Mouse (Mus musculus): ENCODE results near the gene Hypk. TPM values are rescaled to one million over a fixed set of nuclear protein-coding genes. Genes with fewer than 3 reads are reported as not detected.

Gene Hypk
- 106 and 112 TPM in 2 replicates for polyA plus RNA-seq (2015; fragmentation: Nextera tagmentation; extraction: Ambion mirVana)

- no peak within 1 kb of the TSS for H3K4me3 ChIP-seq
- H3K9ac ChIP-seq, result no peak within 1 kb of the TSS; the same call in 1 of the 2 replicates
- H3K36me3 ChIP-seq (replicated peaks), result peaks cover 13% of the 10 kb centered on the region
- H3K27ac ChIP-seq, result no peak within 1 kb of the TSS
- ATAC-seq (replicated peaks), result no peak
- no peaks in the 10 kb centered on the region for H3K27me3 ChIP-seq (replicated peaks)
- peaks cover 42% of the 10 kb centered on the region for H3K4me1 ChIP-seq
- no peaks in the 10 kb centered on the region for H3K9me3 ChIP-seq
- WGBS, result 90% methylated on average over 4 of the region's 4 CpGs
- no peak within 1 kb of the TSS for H3K4me2 ChIP-seq
Measured at GRCm38 (mm10) chr2:121452990-121453389, at the start of gene Hypk. Gene Hypk (plus strand): TSS chr2:121453290.

GRCm38 (mm10) chr2:121403296-121403695 is 49.8 kb upstream of the Hypk start:
- Histone ChIP-seq H3K4me3 (no peak overlapping the region), H3K27me3 (replicated peaks) (no peaks in the 10 kb centered on the region), H3K9ac (no peak overlapping the region), H3K27ac (no peak overlapping the region), H3K9me3 (no peaks in the 10 kb centered on the region), H3K4me1 (no peaks in the 10 kb centered on the region), H3K36me3 (replicated peaks) (no peaks in the 10 kb centered on the region), H3K4me2 (no peak overlapping the region)
- no peak for ATAC-seq (replicated peaks)

GRCm38 (mm10) chr2:121408160-121408559 is 44.9 kb upstream of the Hypk start:
- WGBS, result 35% methylated on average over 4 of the region's 4 CpGs
- peaks cover 9% of the 10 kb centered on the region for H3K4me1 ChIP-seq
- H3K36me3 ChIP-seq (replicated peaks), result no peaks in the 10 kb centered on the region
- H3K9ac ChIP-seq, result no peak overlapping the region
- no peak for ATAC-seq (replicated peaks)
- H3K27me3 ChIP-seq (replicated peaks), result no peaks in the 10 kb centered on the region
- no peak overlapping the region for H3K4me3 ChIP-seq
- no peak overlapping the region for H3K4me2 ChIP-seq
- no peaks in the 10 kb centered on the region for H3K9me3 ChIP-seq
- H3K27ac ChIP-seq, result no peak overlapping the region

GRCm38 (mm10) chr2:121412843-121413386 is 40.2 kb upstream of the Hypk start:
- peaks cover 31% of the 10 kb centered on the region for H3K4me1 ChIP-seq
- no peaks in the 10 kb centered on the region for H3K27me3 ChIP-seq (replicated peaks)
- H3K4me3 ChIP-seq, result peak overlapping the region; percentile 90
- H3K27ac ChIP-seq, result peak overlapping the region; percentile 95
- WGBS, result 20% methylated on average over 4 of the region's 4 CpGs
- H3K36me3 ChIP-seq (replicated peaks), result no peaks in the 10 kb centered on the region
- H3K4me2 ChIP-seq, result peak overlapping the region; percentile 62
- ATAC-seq (replicated peaks), result peak; percentile 37
- peak overlapping the region; percentile 59 for H3K9ac ChIP-seq
- no peaks in the 10 kb centered on the region for H3K9me3 ChIP-seq

DNA sequence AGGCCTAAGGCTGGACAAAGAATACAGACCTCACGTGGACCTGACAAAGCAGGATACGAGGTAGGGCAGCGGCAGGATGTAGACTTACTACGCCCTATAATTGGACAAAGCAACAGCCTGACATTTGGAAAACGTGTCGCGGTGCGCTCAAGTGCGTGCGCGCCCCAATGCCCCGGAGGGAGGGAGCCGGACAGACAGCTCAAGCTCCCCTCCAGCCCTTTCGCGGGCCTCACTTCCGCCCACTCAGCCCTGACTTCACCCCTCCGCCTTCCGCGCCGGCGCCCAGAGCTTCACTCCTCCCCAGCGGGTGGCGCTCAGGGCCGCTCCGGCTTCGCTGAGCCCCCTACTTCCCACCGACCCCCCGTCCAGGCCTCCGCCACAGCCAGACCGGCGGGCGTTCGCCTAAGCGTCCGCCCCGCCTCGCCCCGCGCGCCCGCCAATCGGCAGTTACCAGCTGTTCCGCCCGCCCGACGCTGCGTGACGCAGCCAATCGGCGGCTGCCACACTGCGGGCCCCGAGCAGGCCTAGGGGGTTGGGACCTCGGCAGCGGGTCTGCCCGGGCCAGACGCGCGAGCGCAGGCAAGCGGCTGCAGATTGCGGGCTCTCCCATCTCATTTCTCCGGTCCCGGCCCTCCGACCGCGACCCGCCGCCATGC is 39.6 kb upstream of the Hypk start, which contains the start of the genes Pdia3 and Catsper2:
TSS of gene Pdia3 (plus strand) at position 389 of the 656 bp plus-strand sequence.
TSS of gene Catsper2 (minus strand) at position 406 of the 656 bp plus-strand sequence.
- Histone ChIP-seq H3K9ac (peak within 1 kb of the TSS; percentile 90), H3K4me1 (peaks cover 31% of the 10 kb centered on the region), H3K9me3 (no peaks in the 10 kb centered on the region), H3K27ac (peak within 1 kb of the TSS; percentile 95), H3K36me3 (replicated peaks) (no peaks in the 10 kb centered on the region; the same call in 1 of the 2 replicates), H3K4me3 (peak within 1 kb of the TSS; percentile 90), H3K4me2 (peak within 1 kb of the TSS; percentile 66), H3K27me3 (replicated peaks) (no peaks in the 10 kb centered on the region)
- under 1% methylated on average over 65 of the region's 68 CpGs for WGBS
- ATAC-seq (replicated peaks), result peak; percentile 99

GRCm38 (mm10) chr2:121414139-121414685 is 38.9 kb upstream of the Hypk start:
- peak overlapping the region; percentile 95 for H3K27ac ChIP-seq
- no peaks in the 10 kb centered on the region; the same call in 1 of the 2 replicates for H3K36me3 ChIP-seq (replicated peaks)
- peaks cover 31% of the 10 kb centered on the region for H3K4me1 ChIP-seq
- H3K9me3 ChIP-seq, result no peaks in the 10 kb centered on the region
- peak overlapping the region; percentile 90 for H3K4me3 ChIP-seq
- peak overlapping the region; percentile 66 for H3K4me2 ChIP-seq
- 0% methylated on average over 32 of the region's 32 CpGs for WGBS
- peak overlapping the region; percentile 90 for H3K9ac ChIP-seq
- peak; percentile 64 for ATAC-seq (replicated peaks)
- H3K27me3 ChIP-seq (replicated peaks), result no peaks in the 10 kb centered on the region

DNA sequence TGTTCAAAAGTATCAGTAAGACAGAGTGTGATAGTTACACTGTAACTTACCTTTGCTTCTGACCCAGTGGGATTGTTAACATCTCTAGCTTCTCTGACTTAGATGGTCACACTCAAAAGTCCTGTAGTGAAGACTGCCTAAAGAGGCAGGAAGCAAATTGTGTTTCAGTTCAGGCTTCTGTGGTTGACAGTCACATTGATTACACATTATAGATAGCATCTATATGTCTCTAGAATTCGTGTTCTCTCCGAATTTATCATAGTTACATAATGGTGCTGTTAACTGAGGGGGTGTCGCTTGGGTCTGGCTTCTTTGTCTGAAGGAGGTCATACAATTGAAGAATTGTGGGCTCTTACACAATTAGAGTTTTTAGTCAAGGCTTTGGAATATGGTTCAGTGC is 38.0 kb upstream of the Hypk start:
- Histone ChIP-seq H3K4me1 (peaks cover 31% of the 10 kb centered on the region), H3K4me3 (peak overlapping the region; percentile 90), H3K27me3 (replicated peaks) (no peaks in the 10 kb centered on the region), H3K9me3 (no peaks in the 10 kb centered on the region), H3K36me3 (replicated peaks) (no peaks in the 10 kb centered on the region; the same call in 1 of the 2 replicates), H3K4me2 (peak overlapping the region; percentile 66), H3K9ac (peak overlapping the region; percentile 90; the same call in 1 of the 2 replicates), H3K27ac (no peak overlapping the region)
- no peak for ATAC-seq (replicated peaks)
- WGBS, result 58% methylated on average over 3 of the region's 3 CpGs

- peak overlapping the region; percentile 66 for H3K4me2 ChIP-seq
- peak overlapping the region; percentile 90 for H3K4me3 ChIP-seq
- no peak for ATAC-seq (replicated peaks)
- H3K9ac ChIP-seq, result peak overlapping the region; percentile 90; the same call in 1 of the 2 replicates
- WGBS, result 86% methylated on average over 3 of the region's 3 CpGs
- H3K27ac ChIP-seq, result no peak overlapping the region
- no peaks in the 10 kb centered on the region; the same call in 1 of the 2 replicates for H3K36me3 ChIP-seq (replicated peaks)
- no peaks in the 10 kb centered on the region for H3K27me3 ChIP-seq (replicated peaks)
- H3K9me3 ChIP-seq, result no peaks in the 10 kb centered on the region
- peaks cover 31% of the 10 kb centered on the region for H3K4me1 ChIP-seq
Measured at GRCm38 (mm10) chr2:121415591-121415990, 37.5 kb upstream of the Hypk start.

DNA sequence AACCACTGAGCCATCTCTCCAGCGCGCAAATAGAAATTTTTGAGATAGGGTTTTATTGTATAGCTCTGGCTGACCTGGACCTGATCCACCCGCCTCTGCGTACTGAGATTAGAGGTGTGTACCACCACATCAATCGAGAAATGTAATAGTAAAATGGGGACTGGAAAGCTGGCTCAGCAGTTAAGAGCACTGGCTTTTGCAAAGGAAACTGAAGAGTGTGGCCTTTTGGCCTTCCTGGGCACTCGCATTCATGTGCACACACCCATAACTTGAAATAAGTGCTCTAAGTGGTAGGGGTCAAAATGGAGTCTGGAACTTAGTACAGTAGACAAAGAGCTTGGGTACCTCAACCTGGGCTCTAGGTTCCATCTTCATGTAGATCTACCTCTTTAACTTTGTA is 36.7 kb upstream of the Hypk start:
- no peak overlapping the region for H3K4me2 ChIP-seq
- 90% methylated on average over 6 of the region's 6 CpGs for whole genome bisulfite sequencing

DNA sequence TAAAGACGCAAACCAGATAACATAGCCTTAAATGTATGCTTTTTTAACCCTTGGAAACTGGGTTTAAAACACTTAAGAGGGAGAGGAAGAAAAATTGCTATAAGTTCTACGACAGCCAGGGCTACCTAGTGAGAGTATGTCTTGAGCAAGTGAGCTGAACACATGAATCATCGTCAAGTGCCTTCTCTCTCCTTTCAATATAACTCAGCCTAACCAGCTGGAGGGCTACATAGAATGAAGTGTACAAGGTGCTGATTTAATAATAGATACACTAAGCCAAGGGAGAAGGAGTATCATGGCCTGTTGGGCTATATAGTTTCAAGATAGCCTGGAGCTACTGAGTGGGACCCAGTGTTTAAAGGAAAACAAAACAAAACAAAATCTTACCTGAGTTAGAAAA is 34.6 kb upstream of the Hypk start:
- peaks cover 7% of the 10 kb centered on the region; the same call in 1 of the 2 replicates for H3K36me3 ChIP-seq (replicated peaks)
- 91% methylated on average over 3 of the region's 3 CpGs for WGBS

More for the DNA sequence above, 36.7 kb upstream of the Hypk start:
- ATAC-seq (replicated peaks), result no peak
- H3K36me3 ChIP-seq (replicated peaks), result no peaks in the 10 kb centered on the region; the same call in 1 of the 2 replicates
- H3K9ac ChIP-seq, result no peak overlapping the region
- H3K4me3 ChIP-seq, result no peak overlapping the region
- H3K4me1 ChIP-seq, result peaks cover 31% of the 10 kb centered on the region
- no peaks in the 10 kb centered on the region for H3K9me3 ChIP-seq
- no peaks in the 10 kb centered on the region for H3K27me3 ChIP-seq (replicated peaks)
- H3K27ac ChIP-seq, result no peak overlapping the region

GRCm38 (mm10) chr2:121423166-121423565 is 29.9 kb upstream of the Hypk start:
- ATAC-seq (replicated peaks), result no peak
- peaks cover 19% of the 10 kb centered on the region; the same call in 1 of the 2 replicates for H3K36me3 ChIP-seq (replicated peaks)
- H3K4me3 ChIP-seq, result no peak overlapping the region
- no peak overlapping the region for H3K27ac ChIP-seq
- WGBS, result 93% methylated on average over 2 of the region's 2 CpGs
- H3K4me1 ChIP-seq, result no peaks in the 10 kb centered on the region
- H3K9me3 ChIP-seq, result no peaks in the 10 kb centered on the region
- no peaks in the 10 kb centered on the region for H3K27me3 ChIP-seq (replicated peaks)
- H3K9ac ChIP-seq, result no peak overlapping the region
- no peak overlapping the region for H3K4me2 ChIP-seq

More for the DNA sequence above, 34.6 kb upstream of the Hypk start:
- Histone ChIP-seq H3K4me2 (no peak overlapping the region), H3K9ac (no peak overlapping the region), H3K4me1 (peaks cover 22% of the 10 kb centered on the region), H3K4me3 (no peak overlapping the region), H3K27me3 (replicated peaks) (no peaks in the 10 kb centered on the region), H3K27ac (no peak overlapping the region), H3K9me3 (no peaks in the 10 kb centered on the region)
- ATAC-seq (replicated peaks), result no peak

DNA sequence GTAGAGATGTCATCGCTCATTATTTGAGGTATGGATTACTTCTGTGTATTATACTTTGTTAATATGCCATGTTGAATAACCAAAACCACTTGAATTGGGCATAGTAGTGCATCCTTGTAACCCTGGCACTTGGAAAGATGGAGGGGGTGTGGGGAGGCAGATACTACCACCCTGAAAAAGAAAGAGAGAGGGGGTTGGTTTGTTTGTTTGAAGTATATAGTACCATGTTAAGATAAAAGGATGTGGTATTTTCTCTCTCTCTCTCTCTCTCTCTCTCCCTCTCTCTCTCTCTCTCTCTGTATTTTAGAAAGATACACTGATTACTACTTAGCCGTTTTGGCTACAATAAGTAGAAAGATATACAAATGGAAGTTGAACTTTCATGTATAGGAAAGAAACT is 27.2 kb upstream of the Hypk start:
- Histone ChIP-seq H3K4me3 (no peak overlapping the region), H3K4me2 (no peak overlapping the region), H3K4me1 (no peaks in the 10 kb centered on the region), H3K9ac (no peak overlapping the region), H3K9me3 (no peaks in the 10 kb centered on the region), H3K27me3 (replicated peaks) (no peaks in the 10 kb centered on the region), H3K27ac (no peak overlapping the region), H3K36me3 (replicated peaks) (peaks cover 43% of the 10 kb centered on the region; the same call in 1 of the 2 replicates)
- WGBS, result 100% methylated on average over 2 of the region's 2 CpGs
- ATAC-seq (replicated peaks), result no peak
